Mouse (Mus musculus) midbrain, embryonic 14.5 days (tissue): Measurements from ENCODE around the gene Ssh1. TPM values are rescaled to one million over a fixed set of nuclear protein-coding genes. Genes with fewer than 3 reads are reported as not detected.

ENCODE experiments used
- ATAC-seq: fragments of 200-750 bp; cut with Nextera tagmentation; 2 replicates; pipeline ENCODE4 v1.8.0; 2017; ENCODE audit warnings: moderate number of reproducible peaks, moderate library complexity; ENCODE audit not compliant: low FRiP score, low TSS enrichment
- DNase-seq: peaks from one replicate; pipeline ENCODE4 v3.0.0-alpha.2; 2015
- H3K27ac ChIP-seq: fragments of 300-500 bp; sonication (generic); replicated peaks from 2 replicates; pipeline ENCODE4 v1.5.1; 2014; ENCODE audit warnings: mild to moderate bottlenecking, low read depth, low read length, moderate library complexity
- H3K27me3 ChIP-seq: fragments of 300-500 bp; sonication (generic); 2 replicates; pipeline ENCODE4 v1.6.1; 2014; ENCODE audit warnings: low read length, control low read depth, mixed read lengths; ENCODE audit not compliant: control insufficient read depth, insufficient read depth
- H3K36me3 ChIP-seq: fragments of 300-500 bp; sonication (generic); 2 replicates; pipeline ENCODE4 v1.6.1; 2014; ENCODE audit warnings: low read length, control low read depth; ENCODE audit not compliant: control insufficient read depth, insufficient read depth
- H3K4me1 ChIP-seq: fragments of 300-500 bp; sonication (generic); 2 replicates; pipeline ENCODE4 v1.6.1; 2014; ENCODE audit warnings: mild to moderate bottlenecking, antibody characterized with exemption, low read length, control low read depth; ENCODE audit not compliant: control insufficient read depth, insufficient read depth
- H3K4me2 ChIP-seq: fragments of 300-500 bp; sonication (generic); 2 replicates; pipeline ENCODE4 v1.6.1; 2014; ENCODE audit warnings: mild to moderate bottlenecking, low read length, moderate library complexity
- H3K4me3 ChIP-seq: fragments of 300-500 bp; sonication (generic); replicated peaks from 2 replicates; pipeline ENCODE4 v1.5.1; 2014; ENCODE audit warnings: low read depth, low read length
- H3K9ac ChIP-seq: fragments of 300-500 bp; sonication (generic); replicated peaks from 2 replicates; pipeline ENCODE4 v1.6.1; 2014; ENCODE audit warnings: mild to moderate bottlenecking, low read length, moderate library complexity
- H3K9me3 ChIP-seq: fragments of 300-500 bp; sonication (generic); 2 replicates; pipeline ENCODE4 v1.6.1; 2016; ENCODE audit warnings: low read length, control low read depth, mixed read lengths; ENCODE audit not compliant: control insufficient read depth
- WGBS: fragments of 180-500 bp; shearing (Covaris S2); extraction: QIAGEN DNeasy Blood & Tissue Kit; methylation state at CpG from one replicate; pipeline ENCODE4 v1.1.7; 2014; 5-methylcytosine and 5-hydroxymethylcytosine counted together
- polyA plus RNA-seq: library from polyadenylated mRNA; unstranded; fragments of >200 nt; fragmentation: Nextera tagmentation; extraction: Ambion mirVana; gene quantifications from 2 replicates; pipeline ENCODE4 v1.2.1, GENCODE M21; 2014

Gene Ssh1
- polyA plus RNA-seq, 1 experiment from 2014 or later: 22.4 TPM

- H3K36me3 ChIP-seq: no peaks in the 10 kb centered on the region
- ATAC-seq: no peak
- peaks cover 10% of the 10 kb centered on the region; the same call in 1 of the 2 replicates for H3K4me1 ChIP-seq
- no peaks in the 10 kb centered on the region for H3K9me3 ChIP-seq
- no peak overlapping the region for H3K4me3 ChIP-seq
- no peak overlapping the region for H3K27ac ChIP-seq
- WGBS: 82% methylated on average over 4 of the region's 4 CpGs
- DNase-seq: no peak
- no peaks in the 10 kb centered on the region for H3K27me3 ChIP-seq
- no peak overlapping the region for H3K4me2 ChIP-seq
- H3K9ac ChIP-seq: no peak overlapping the region
These were observed 69.1 kb downstream of the Ssh1 start for GRCm38 (mm10) chr5:113924608-113925007.

- no peaks in the 10 kb centered on the region for H3K27me3 ChIP-seq
- ATAC-seq (no peak; the same call in 1 of the 2 replicates), DNase-seq (peak; percentile 53)
- H3K4me3 ChIP-seq: no peak overlapping the region
- WGBS: 12% methylated on average over 6 of the region's 6 CpGs
- H3K9me3 ChIP-seq: no peaks in the 10 kb centered on the region
- H3K4me1 ChIP-seq: peaks cover 10% of the 10 kb centered on the region; the same call in 1 of the 2 replicates
- peak overlapping the region; percentile 78 for H3K27ac ChIP-seq
- no peaks in the 10 kb centered on the region for H3K36me3 ChIP-seq
- H3K9ac ChIP-seq: no peak overlapping the region
- no peak overlapping the region for H3K4me2 ChIP-seq
These were observed 72.2 kb downstream of the Ssh1 start for GRCm38 (mm10) chr5:113921310-113922166.

GRCm38 (mm10) chr5:113919060-113919459 lies 74.6 kb downstream of the Ssh1 start:
- ATAC-seq (no peak), DNase-seq (no peak)
- H3K27me3 ChIP-seq: no peaks in the 10 kb centered on the region
- H3K9ac ChIP-seq: no peak overlapping the region
- H3K4me2 ChIP-seq: no peak overlapping the region
- no peak overlapping the region for H3K4me3 ChIP-seq
- H3K9me3 ChIP-seq: no peaks in the 10 kb centered on the region
- H3K4me1 ChIP-seq: peaks cover 10% of the 10 kb centered on the region; the same call in 1 of the 2 replicates
- H3K36me3 ChIP-seq: no peaks in the 10 kb centered on the region
- H3K27ac ChIP-seq: no peak overlapping the region
- WGBS: 84% methylated on average over 7 of the region's 7 CpGs

GRCm38 (mm10) chr5:113918654-113919053 lies 75.0 kb downstream of the Ssh1 start:
- 84% methylated on average over 9 of the region's 9 CpGs for WGBS
- Histone ChIP-seq H3K4me2 (no peak overlapping the region), H3K9me3 (no peaks in the 10 kb centered on the region), H3K36me3 (no peaks in the 10 kb centered on the region), H3K4me3 (no peak overlapping the region), H3K9ac (no peak overlapping the region), H3K27me3 (no peaks in the 10 kb centered on the region), H3K4me1 (peaks cover 10% of the 10 kb centered on the region; the same call in 1 of the 2 replicates), H3K27ac (no peak overlapping the region)
- DNase-seq (no peak), ATAC-seq (no peak)

- Histone ChIP-seq H3K4me1 (peaks cover 14% of the 10 kb centered on the region), H3K4me2 (no peak overlapping the region), H3K4me3 (no peak overlapping the region), H3K9me3 (no peaks in the 10 kb centered on the region), H3K27ac (no peak overlapping the region), H3K9ac (no peak overlapping the region), H3K36me3 (no peaks in the 10 kb centered on the region), H3K27me3 (no peaks in the 10 kb centered on the region)
- WGBS: 69% methylated on average over 6 of the region's 6 CpGs
- no peak for ATAC-seq
- DNase-seq: no peak
These were observed 83.0 kb downstream of the Ssh1 start for GRCm38 (mm10) chr5:113910705-113911104.

- Histone ChIP-seq H3K27ac (no peak overlapping the region), H3K4me1 (peaks cover 19% of the 10 kb centered on the region), H3K36me3 (no peaks in the 10 kb centered on the region), H3K9me3 (no peaks in the 10 kb centered on the region), H3K4me2 (no peak overlapping the region), H3K27me3 (no peaks in the 10 kb centered on the region), H3K4me3 (no peak overlapping the region), H3K9ac (no peak overlapping the region)
- ATAC-seq (no peak), DNase-seq (no peak)
- 37% methylated on average over 10 of the region's 10 CpGs for WGBS
These were observed 83.5 kb downstream of the Ssh1 start for GRCm38 (mm10) chr5:113910065-113910701.

GRCm38 (mm10) chr5:113908592-113909441 lies 84.9 kb downstream of the Ssh1 start, which contains the start of gene Coro1c:
TSS of gene Coro1c (minus strand) at chr5:113908758.
- DNase-seq: peak; percentile 99
- Histone ChIP-seq H3K36me3 (no peaks in the 10 kb centered on the region), H3K4me2 (peak within 1 kb of the TSS; percentile 85), H3K27me3 (no peaks in the 10 kb centered on the region), H3K9ac (peak within 1 kb of the TSS; percentile 98), H3K4me3 (peak within 1 kb of the TSS; percentile 97), H3K4me1 (peaks cover 28% of the 10 kb centered on the region), H3K9me3 (no peaks in the 10 kb centered on the region), H3K27ac (peak within 1 kb of the TSS; percentile 96)
- WGBS: under 1% methylated on average over 68 of the region's 68 CpGs
- ATAC-seq: peak; percentile 91

- ATAC-seq (peak; percentile 74), DNase-seq (peak; percentile 76)
- under 1% methylated on average over 69 of the region's 69 CpGs for WGBS
- H3K4me1 ChIP-seq: peaks cover 35% of the 10 kb centered on the region
- H3K4me3 ChIP-seq: peak overlapping the region; percentile 97
- H3K36me3 ChIP-seq: no peaks in the 10 kb centered on the region
- peak overlapping the region; percentile 85 for H3K4me2 ChIP-seq
- peak overlapping the region; percentile 96 for H3K27ac ChIP-seq
- H3K9ac ChIP-seq: peak overlapping the region; percentile 98
- no peaks in the 10 kb centered on the region for H3K9me3 ChIP-seq
- H3K27me3 ChIP-seq: no peaks in the 10 kb centered on the region
These were observed 85.7 kb downstream of the Ssh1 start for GRCm38 (mm10) chr5:113907786-113908567.
